Mouse (Mus musculus): ENCODE measurements around the gene Pla2g2e. TPM values are rescaled to one million over a fixed set of nuclear protein-coding genes. Genes with fewer than 3 reads are reported as not detected.

The Pla2g2e gene
- 3.4 TPM for polyA plus RNA-seq (2014; fragmentation: Illumina TruSeq; extraction: RNeasy Lipid Tissue Mini Kit (QIAGEN cat#74804); ENCODE audit: low read depth, low replicate concordance)

GRCm38 (mm10) chr4:138877731-138878130 is at the start of gene Pla2g2e:
TSS of gene Pla2g2e (plus strand) at chr4:138877942.

GRCm38 (mm10) chr4:138863344-138863998 is 14.3 kb upstream of the Pla2g2e start, which contains the start of gene Pla2g5:
TSS of gene Pla2g5 (minus strand) at chr4:138863482.

GRCm38 (mm10) chr4:138873864-138874263 is 3.9 kb upstream of the Pla2g2e start, which contains the start of gene Gm13030:
TSS of gene Gm13030 (minus strand) at chr4:138873964.

GRCm38 (mm10) chr4:138913797-138914196 is 36.1 kb downstream of the Pla2g2e start, which contains the start of gene Otud3:
TSS of gene Otud3 (minus strand) at chr4:138913945.

Other genes with a start within 250 kb of the Pla2g2e start
- 0.77 TPM for gene Vwa5b1, start 242.1 kb upstream of the Pla2g2e start, polyA plus RNA-seq (2014; fragmentation: Illumina TruSeq; extraction: RNeasy Lipid Tissue Mini Kit (QIAGEN cat#74804); ENCODE audit: low read depth, low replicate concordance)
- 2.9 TPM for gene Pla2g2c, start 153.2 kb upstream of the Pla2g2e start, polyA plus RNA-seq (2014; fragmentation: Illumina TruSeq; extraction: RNeasy Lipid Tissue Mini Kit (QIAGEN cat#74804); ENCODE audit: low read depth, low replicate concordance)
- 9.7 TPM for gene Ubxn10, start 140.8 kb upstream of the Pla2g2e start, polyA plus RNA-seq (2014; fragmentation: Illumina TruSeq; extraction: RNeasy Lipid Tissue Mini Kit (QIAGEN cat#74804); ENCODE audit: low read depth, low replicate concordance)
- gene Pla2g2f, start 120.3 kb upstream of the Pla2g2e start, polyA plus RNA-seq (2014; fragmentation: Illumina TruSeq; extraction: RNeasy Lipid Tissue Mini Kit (QIAGEN cat#74804); ENCODE audit: low read depth, low replicate concordance) = not detected
- 8.3 TPM for gene Pla2g2d, start 102.2 kb upstream of the Pla2g2e start, polyA plus RNA-seq (2014; fragmentation: Illumina TruSeq; extraction: RNeasy Lipid Tissue Mini Kit (QIAGEN cat#74804); ENCODE audit: low read depth, low replicate concordance)
- 61.9 TPM for gene Pla2g5, start 14.5 kb upstream of the Pla2g2e start, polyA plus RNA-seq (2014; fragmentation: Illumina TruSeq; extraction: RNeasy Lipid Tissue Mini Kit (QIAGEN cat#74804); ENCODE audit: low read depth, low replicate concordance)
- gene Gm13030, start 4.0 kb upstream of the Pla2g2e start, polyA plus RNA-seq (2014; fragmentation: Illumina TruSeq; extraction: RNeasy Lipid Tissue Mini Kit (QIAGEN cat#74804); ENCODE audit: low read depth, low replicate concordance) = not detected
- 12.3 TPM for gene Otud3, start 36.0 kb downstream of the Pla2g2e start, polyA plus RNA-seq (2014; fragmentation: Illumina TruSeq; extraction: RNeasy Lipid Tissue Mini Kit (QIAGEN cat#74804); ENCODE audit: low read depth, low replicate concordance)
- gene Rnf186, start 89.2 kb downstream of the Pla2g2e start, polyA plus RNA-seq (2014; fragmentation: Illumina TruSeq; extraction: RNeasy Lipid Tissue Mini Kit (QIAGEN cat#74804); ENCODE audit: low read depth, low replicate concordance) = 35.7 TPM
- 17.2 TPM for gene Tmco4, start 94.9 kb downstream of the Pla2g2e start, polyA plus RNA-seq (2014; fragmentation: Illumina TruSeq; extraction: RNeasy Lipid Tissue Mini Kit (QIAGEN cat#74804); ENCODE audit: low read depth, low replicate concordance)
- gene Htr6, start 197.6 kb downstream of the Pla2g2e start, polyA plus RNA-seq (2014; fragmentation: Illumina TruSeq; extraction: RNeasy Lipid Tissue Mini Kit (QIAGEN cat#74804); ENCODE audit: low read depth, low replicate concordance) = not detected
- gene Nbl1, start 215.1 kb downstream of the Pla2g2e start, polyA plus RNA-seq (2014; fragmentation: Illumina TruSeq; extraction: RNeasy Lipid Tissue Mini Kit (QIAGEN cat#74804); ENCODE audit: low read depth, low replicate concordance) = 88.8 TPM